Mouse (Mus musculus): ENCODE measurements around the gene Clcn2. TPM values are rescaled to one million over a fixed set of nuclear protein-coding genes. Genes with fewer than 3 reads are reported as not detected.
"Not testable (repeated sequence)": the region's sequence is repeated elsewhere in the genome, so short reads cannot be mapped to it uniquely, and the experiment has no call there.

Clcn2 gene
- total RNA-seq, 1 experiment from 2014 or later: 2.8 TPM

DNA sequence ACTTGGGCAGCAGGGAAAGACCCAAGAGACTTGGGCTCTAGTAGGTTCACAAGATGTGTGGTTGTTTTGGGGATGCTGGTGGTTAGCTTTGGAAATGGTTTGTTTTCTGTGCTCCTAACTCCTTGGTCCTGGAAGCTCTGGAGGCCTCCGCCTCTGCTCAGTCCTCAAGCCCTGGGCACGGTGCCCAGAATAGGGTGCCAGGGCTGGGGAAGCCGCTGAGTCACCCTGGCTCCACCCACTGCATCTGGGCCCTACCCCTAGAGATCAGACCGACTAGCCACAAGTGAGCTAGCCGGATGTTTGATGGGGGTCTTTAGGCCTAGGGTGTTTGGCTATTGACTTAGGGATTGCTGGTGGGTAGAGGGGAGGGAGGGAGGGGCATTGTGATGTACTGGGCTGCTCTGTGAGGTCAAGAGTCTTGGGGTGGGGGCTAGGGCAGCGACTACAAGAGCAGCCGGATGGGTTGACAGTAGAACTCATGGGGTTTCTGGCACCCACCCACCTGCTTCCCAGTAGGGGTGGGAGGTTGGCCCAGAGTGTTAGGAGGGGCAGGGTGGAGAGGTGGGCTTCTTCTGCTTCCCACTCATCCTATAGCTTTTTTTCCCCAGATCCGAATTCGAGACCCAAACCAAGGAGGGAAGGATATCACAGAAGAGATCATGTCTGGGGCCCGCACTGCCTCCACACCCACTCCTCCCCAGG is 39.4 kb downstream of the Clcn2 start:
- peak; percentile 93 to 94 for ATAC-seq (replicated peaks in 1 of 2; ENCODE audit: insufficient read depth in 1 of 2, low FRiP score in 2 of 2, low TSS enrichment in 1 of 2, low read depth in 1 of 2, poor library complexity in 2 of 2, severe bottlenecking in 2 of 2)

DNA sequence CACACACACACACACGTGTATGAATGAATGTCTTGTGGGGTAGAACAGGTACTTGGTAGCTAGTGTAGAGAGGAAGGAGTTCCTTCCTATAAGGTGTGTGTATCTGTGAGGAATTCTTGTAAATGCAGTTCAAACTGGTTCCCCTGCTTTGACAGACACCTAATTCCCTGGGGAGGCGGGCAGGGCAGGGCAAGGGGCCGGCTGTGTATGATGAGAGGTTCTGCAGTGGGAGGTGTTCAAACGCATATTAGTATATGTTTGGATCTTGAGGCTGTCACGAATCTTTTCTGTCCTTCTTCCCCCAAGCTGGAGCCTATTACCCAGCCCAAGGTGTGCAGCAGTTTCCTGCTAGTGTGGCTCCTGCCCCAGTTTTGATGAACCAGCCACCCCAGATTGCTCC is 40.2 kb downstream of the Clcn2 start:
- no peak for ATAC-seq (replicated peaks in 1 of 2; ENCODE audit: insufficient read depth in 1 of 2, low FRiP score in 2 of 2, low TSS enrichment in 1 of 2, low read depth in 1 of 2, poor library complexity in 2 of 2, severe bottlenecking in 2 of 2)

DNA sequence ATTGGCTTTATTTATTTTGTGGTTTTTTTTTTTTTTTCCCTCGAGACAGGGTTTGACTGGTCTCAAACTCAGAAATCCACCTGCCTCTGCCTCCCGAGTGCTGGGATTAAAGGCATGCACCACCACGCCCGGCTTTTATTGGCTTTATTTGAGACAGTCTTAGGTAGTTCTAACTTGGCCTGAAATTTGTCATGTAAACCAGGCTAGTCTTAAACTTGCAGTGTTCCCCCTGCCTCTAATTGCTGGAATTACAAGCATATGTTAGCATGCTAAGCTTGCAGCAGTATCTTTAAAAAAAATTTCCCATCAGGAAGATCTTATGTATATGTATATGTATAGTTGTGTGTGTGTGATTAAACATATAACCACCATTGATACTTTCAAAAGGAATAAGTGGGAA is 40.8 kb downstream of the Clcn2 start:
- ATAC-seq (replicated peaks in 1 of 2; ENCODE audit: insufficient read depth in 1 of 2, low FRiP score in 2 of 2, low TSS enrichment in 1 of 2, low read depth in 1 of 2, poor library complexity in 2 of 2, severe bottlenecking in 2 of 2): no peak

DNA sequence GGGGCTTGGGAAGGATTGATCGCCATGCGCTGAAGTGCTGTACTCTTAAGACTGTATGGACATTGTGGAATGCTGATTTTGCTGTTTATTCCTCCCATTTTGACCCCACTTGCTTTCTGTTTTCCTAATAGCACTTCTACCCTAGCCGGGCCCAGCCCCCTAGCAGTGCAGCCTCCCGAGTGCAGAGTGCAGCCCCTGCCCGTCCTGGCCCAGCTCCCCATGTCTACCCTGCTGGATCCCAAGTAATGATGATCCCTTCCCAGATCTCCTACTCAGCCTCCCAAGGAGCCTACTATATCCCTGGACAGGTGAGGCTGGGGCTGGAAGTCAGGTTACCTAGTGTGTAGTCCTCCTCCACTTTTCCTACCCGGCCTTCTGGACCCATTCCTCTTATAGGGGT is 42.3 kb downstream of the Clcn2 start:
- no peak for ATAC-seq (replicated peaks in 1 of 2; ENCODE audit: insufficient read depth in 1 of 2, low FRiP score in 2 of 2, low TSS enrichment in 1 of 2, low read depth in 1 of 2, poor library complexity in 2 of 2, severe bottlenecking in 2 of 2)

DNA sequence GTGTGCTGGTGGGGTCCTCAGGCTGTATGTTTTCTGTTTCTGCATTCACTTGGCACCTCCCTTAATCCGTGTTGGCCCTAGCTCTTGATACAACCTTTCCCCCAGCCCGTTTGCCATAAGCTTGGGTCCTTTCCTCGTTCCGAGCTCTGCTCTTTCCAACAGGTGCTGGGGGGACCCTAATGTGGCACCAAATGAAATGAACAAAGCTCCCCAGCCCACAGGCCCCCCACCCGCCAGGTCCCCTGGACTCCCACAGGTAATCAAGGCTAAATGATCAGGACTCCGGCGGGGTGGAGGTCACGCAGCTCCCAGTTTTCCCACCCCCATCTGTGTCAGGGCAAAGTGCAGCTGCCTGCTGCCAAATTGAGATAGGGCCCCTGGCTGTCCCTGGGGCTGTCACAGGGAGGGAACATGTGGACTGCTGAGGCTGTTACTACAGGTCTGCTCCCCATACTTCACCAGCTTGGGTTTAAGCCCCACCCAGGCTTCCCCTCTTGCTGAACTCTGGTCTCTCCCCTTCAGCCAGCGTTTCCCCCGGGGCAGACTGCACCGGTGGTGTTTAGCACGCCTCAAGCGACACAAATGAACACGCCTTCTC is 43.7 kb downstream of the Clcn2 start:
- peak; percentile 4 to 14; a peak in 1 of 4 replicates for ATAC-seq (replicated peaks in 1 of 2; ENCODE audit: insufficient read depth in 1 of 2, low FRiP score in 2 of 2, low TSS enrichment in 1 of 2, low read depth in 1 of 2, poor library complexity in 2 of 2, severe bottlenecking in 2 of 2)

DNA sequence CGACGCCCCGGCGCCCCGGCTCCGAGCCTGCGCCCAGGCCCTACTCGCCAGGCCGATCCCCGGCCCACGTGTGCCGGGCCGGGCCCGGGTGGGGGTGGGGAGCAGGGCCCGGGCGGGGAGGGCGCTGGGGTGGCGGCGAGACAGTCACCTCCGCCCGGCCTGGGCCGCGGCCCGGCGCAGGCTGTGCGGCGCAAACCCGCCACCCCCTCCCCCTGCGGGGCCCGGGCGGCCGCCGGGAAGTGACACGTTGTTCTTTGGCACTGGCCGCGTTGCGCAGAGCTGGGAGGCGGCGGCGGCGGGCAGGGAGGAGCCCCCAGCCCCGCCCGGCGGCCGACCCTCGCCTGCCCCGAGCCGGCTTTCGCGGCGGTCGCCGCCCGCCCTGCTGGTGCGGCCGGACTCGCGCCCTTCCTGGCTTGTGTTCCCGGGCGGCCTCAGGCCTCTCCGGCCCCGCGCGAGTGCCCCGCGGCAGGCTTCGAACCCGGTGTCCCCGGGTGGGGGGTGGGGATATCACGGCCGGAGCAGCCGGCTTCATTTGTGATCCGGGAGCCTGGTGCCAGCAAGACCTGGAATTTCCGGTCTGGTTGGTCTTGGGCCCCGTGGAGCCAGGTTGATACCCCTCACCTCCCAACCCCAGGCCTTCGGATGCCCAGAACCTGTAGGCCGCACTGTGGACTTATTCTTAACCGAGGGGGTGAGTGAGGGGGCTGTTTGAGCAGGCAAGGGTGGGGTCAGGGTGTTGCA is 44.4 kb downstream of the Clcn2 start:
- peak in 1 of 2 experiments; percentile 20; a peak in 2 of 4 replicates for ATAC-seq (replicated peaks in 1 of 2; ENCODE audit: insufficient read depth in 1 of 2, low FRiP score in 2 of 2, low TSS enrichment in 1 of 2, low read depth in 1 of 2, poor library complexity in 2 of 2, severe bottlenecking in 2 of 2)

DNA sequence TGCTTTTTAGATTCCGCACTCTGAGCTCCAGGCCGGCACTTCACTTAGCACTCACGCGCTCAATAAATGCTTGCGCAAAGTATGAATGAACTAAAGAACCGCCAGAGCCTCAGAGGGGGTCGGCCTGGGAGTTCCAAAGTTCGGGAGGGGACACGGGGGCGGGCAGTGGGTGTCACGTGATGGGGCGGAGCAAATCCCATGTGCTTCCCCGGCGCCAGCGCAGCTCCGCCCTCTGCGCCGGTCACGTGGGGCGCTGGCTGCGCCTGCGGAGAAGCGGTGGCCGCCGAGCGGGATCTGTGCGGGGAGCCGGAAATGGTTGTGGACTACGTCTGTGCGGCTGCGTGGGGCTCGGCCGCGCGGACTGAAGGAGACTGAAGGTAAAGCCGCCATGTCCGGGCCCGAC is 45.0 kb downstream of the Clcn2 start:
- ATAC-seq (replicated peaks in 1 of 2; ENCODE audit: insufficient read depth in 1 of 2, low FRiP score in 2 of 2, low TSS enrichment in 1 of 2, low read depth in 1 of 2, poor library complexity in 2 of 2, severe bottlenecking in 2 of 2): peak; percentile 68 to 92

DNA sequence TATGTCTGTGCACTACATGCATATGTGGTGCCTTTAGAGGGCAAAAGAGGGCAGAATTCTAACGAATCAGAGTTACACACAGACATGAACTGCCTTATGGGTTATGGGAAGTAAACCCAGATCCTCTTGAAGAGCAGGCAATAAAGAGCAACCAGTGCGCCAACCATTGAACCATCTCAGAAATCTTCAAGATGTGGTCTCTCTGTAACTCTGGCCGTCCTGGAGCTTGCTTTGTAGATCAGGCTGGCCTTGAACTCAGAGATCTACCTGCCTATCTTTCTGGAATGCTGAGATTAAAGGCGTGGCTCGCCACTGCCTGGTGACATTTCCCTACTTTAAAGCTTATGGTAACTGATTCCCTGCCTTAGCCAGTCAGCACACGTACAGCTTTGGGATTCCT is 45.7 kb downstream of the Clcn2 start:
- no peak for ATAC-seq (replicated peaks in 1 of 2; ENCODE audit: insufficient read depth in 1 of 2, low FRiP score in 2 of 2, low TSS enrichment in 1 of 2, low read depth in 1 of 2, poor library complexity in 2 of 2, severe bottlenecking in 2 of 2)

DNA sequence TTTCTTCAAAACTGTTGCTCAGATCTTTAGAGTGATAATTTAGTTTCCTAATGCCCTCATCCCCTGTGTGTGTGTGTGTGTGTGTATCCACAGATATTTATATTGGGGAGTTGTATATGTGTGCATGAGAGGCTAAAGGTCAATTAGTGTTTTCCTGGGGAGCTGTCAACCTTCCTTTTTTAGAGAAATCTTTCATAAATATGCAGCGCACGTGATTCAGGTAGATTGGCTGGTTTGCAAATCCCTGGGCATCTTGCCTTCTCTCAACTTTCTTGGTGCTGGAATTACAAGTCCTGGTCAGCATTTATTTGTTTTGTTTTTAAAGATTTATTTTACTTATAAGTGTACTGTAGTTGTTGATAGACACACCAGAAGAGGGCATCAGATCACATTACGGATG is 47.3 kb downstream of the Clcn2 start:
- ATAC-seq (replicated peaks in 1 of 2; ENCODE audit: insufficient read depth in 1 of 2, low FRiP score in 2 of 2, low TSS enrichment in 1 of 2, low read depth in 1 of 2, poor library complexity in 2 of 2, severe bottlenecking in 2 of 2): no peak

DNA sequence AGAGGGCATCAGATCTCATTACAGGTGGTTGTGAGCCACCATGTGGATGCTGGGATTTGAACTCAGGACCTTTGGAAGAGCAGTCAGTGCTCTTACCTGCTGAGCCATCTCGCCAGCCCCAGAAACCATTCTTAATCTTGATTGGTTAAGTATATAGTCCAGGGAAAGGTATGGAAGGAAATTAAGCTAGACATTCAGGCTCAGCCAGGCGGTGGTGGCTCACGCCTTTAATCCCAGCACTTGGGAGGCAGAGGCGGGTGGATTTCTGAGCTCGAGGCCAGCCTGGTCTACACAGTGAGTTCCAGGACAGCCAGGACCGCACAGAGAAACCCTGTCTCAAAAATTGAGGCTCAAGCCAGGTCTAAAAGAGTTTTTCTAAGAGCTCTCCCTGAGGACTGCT is 49.5 kb downstream of the Clcn2 start, which contains the start of gene Eif4g1:
TSS of gene Eif4g1 (plus strand) at position 301 of the 400 bp plus-strand sequence.
- ATAC-seq (replicated peaks in 1 of 2; ENCODE audit: insufficient read depth in 1 of 2, low FRiP score in 2 of 2, low TSS enrichment in 1 of 2, low read depth in 1 of 2, poor library complexity in 2 of 2, severe bottlenecking in 2 of 2): not testable (repeated sequence)

DNA sequence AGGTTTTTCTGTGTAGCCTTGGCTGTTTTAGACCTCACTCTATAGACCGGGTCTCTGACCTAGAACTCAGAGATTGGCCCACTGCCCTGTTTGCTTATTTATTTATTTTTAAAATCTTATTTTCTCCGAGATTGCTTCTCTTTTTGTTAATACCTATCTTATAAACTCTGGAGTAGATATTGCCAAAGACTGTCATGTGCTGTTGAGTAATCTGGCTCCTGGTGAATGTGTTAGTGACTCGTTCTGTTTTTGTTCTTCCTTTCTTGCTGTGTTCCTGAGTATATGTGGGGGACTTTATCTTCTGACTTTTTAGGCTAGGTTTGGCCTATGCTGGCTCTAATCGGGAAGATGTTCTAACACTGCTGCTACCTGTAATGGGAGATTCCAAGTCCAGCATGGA is 59.9 kb downstream of the Clcn2 start:
- ATAC-seq (replicated peaks in 1 of 2; ENCODE audit: insufficient read depth in 1 of 2, low FRiP score in 2 of 2, low TSS enrichment in 1 of 2, low read depth in 1 of 2, poor library complexity in 2 of 2, severe bottlenecking in 2 of 2): no peak

DNA sequence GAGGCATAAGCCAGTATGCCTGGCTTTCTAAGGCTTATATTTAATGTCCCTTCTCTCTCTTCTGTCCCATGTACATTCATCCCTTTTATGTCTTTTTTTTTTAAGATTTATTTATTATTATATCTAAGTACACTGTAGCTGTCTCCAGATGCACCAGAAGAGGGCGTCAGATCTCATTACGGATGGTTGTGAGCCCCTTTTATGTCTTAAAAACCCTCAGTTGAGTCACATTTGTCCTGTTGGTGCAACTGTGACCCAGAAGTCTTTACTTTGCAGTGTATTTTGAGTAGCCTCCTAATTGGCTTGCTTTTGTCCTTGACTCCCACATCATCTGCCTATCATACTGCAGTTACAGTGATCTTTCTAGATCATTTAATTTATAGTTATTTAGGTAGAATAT is 64.2 kb downstream of the Clcn2 start:
- ATAC-seq (replicated peaks in 1 of 2; ENCODE audit: insufficient read depth in 1 of 2, low FRiP score in 2 of 2, low TSS enrichment in 1 of 2, low read depth in 1 of 2, poor library complexity in 2 of 2, severe bottlenecking in 2 of 2): no peak

Other genes starting within 250 kb of the Clcn2 start
- 67.2 and 69.9 TPM in 2 replicates for gene Eif2b5, start 218.9 kb downstream of the Clcn2 start, total RNA-seq (2017)
- gene Dvl3, start 200.8 kb downstream of the Clcn2 start, total RNA-seq (2017): 3.2 and 4.4 TPM in 2 replicates
- gene Ap2m1, start 182.3 kb downstream of the Clcn2 start, total RNA-seq (2017): 155 and 177 TPM in 2 replicates
- gene Abcf3, start 169.2 kb downstream of the Clcn2 start, total RNA-seq (2017): 33.3 and 49.2 TPM in 2 replicates
- gene Vwa5b2, start 128.3 kb downstream of the Clcn2 start, total RNA-seq (2017): 0.10 TPM in 1 of 2 replicates, not detected in the other
- 7.0 and 9.0 TPM in 2 replicates for gene Eef1akmt4, start 106.2 kb downstream of the Clcn2 start, total RNA-seq (2017)
- gene Gm49333, start 106.1 kb downstream of the Clcn2 start, total RNA-seq (2017): not detected in 2 replicates
- 9.8 and 18.9 TPM in 2 replicates for gene Alg3, start 106.0 kb downstream of the Clcn2 start, total RNA-seq (2017)
- gene Camk2n2, start 96.5 kb downstream of the Clcn2 start, total RNA-seq (2017): 0.25 TPM in 1 of 2 replicates, not detected in the other
- gene Ece2, start 87.9 kb downstream of the Clcn2 start, total RNA-seq (2017): 0.38 and 3.0 TPM in 2 replicates
- gene Psmd2, start 66.1 kb downstream of the Clcn2 start, total RNA-seq (2017): 136 and 211 TPM in 2 replicates
- gene Eif4g1, start 49.4 kb downstream of the Clcn2 start, total RNA-seq (2017): 212 and 290 TPM in 2 replicates
- gene Fam131a, start 24.5 kb downstream of the Clcn2 start, total RNA-seq (2017): 0.65 and 1.1 TPM in 2 replicates
- 79.3 and 81.7 TPM in 2 replicates for gene Polr2h, start 81 bp downstream of the Clcn2 start, total RNA-seq (2017)
- not detected in 2 replicates for gene Chrd, start 15.4 kb upstream of the Clcn2 start, total RNA-seq (2017)
- not detected in 2 replicates for gene Thpo, start 16.8 kb upstream of the Clcn2 start, total RNA-seq (2017)